Mouse (Mus musculus): ENCODE measurements around the gene H2afy2.
A peak's percentile ranks its signal among the peaks of the same experiment; 100 is the strongest.

The H2afy2 gene

GRCm38 (mm10) chr10:61720331-61720730 lies 63.6 kb downstream of the H2afy2 start:
- DNase-seq = no peak

GRCm38 (mm10) chr10:61717406-61718296 lies 66.3 kb downstream of the H2afy2 start:
- no peak for DNase-seq

- DNase-seq = peak in 1 of 2 experiments; percentile 28
Measured at GRCm38 (mm10) chr10:61715996-61716864, 67.7 kb downstream of the H2afy2 start.

- no peak for DNase-seq
Measured at GRCm38 (mm10) chr10:61715462-61715837, 68.5 kb downstream of the H2afy2 start.

GRCm38 (mm10) chr10:61714771-61715461 lies 69.0 kb downstream of the H2afy2 start, which contains the start of gene Aifm2:
Gene Aifm2 (plus strand): TSS chr10:61715263.
- DNase-seq = peak; percentile 77 to 83

GRCm38 (mm10) chr10:61714146-61714545 lies 69.8 kb downstream of the H2afy2 start:
- no peak for DNase-seq

DNA sequence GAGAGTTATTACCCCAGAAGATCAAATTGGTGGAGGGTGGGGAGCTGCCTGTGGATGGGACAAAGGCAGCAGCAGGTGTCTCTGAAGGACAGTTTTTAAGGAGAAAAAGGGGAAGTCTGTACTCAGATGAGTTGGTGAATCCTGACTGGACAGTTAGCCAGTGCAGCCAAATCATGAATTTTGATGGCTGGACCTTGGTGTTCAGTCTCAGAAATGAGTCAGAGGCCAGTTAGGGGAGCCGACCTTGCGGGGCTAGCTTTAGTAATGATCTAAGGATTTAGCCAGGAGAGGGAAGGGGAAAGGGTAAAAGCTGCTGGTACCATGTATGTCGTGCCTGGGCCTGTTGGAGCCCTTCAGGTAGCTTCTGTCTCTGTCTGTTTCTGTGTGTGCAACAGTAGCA lies 70.3 kb downstream of the H2afy2 start:
- no peak for DNase-seq

DNA sequence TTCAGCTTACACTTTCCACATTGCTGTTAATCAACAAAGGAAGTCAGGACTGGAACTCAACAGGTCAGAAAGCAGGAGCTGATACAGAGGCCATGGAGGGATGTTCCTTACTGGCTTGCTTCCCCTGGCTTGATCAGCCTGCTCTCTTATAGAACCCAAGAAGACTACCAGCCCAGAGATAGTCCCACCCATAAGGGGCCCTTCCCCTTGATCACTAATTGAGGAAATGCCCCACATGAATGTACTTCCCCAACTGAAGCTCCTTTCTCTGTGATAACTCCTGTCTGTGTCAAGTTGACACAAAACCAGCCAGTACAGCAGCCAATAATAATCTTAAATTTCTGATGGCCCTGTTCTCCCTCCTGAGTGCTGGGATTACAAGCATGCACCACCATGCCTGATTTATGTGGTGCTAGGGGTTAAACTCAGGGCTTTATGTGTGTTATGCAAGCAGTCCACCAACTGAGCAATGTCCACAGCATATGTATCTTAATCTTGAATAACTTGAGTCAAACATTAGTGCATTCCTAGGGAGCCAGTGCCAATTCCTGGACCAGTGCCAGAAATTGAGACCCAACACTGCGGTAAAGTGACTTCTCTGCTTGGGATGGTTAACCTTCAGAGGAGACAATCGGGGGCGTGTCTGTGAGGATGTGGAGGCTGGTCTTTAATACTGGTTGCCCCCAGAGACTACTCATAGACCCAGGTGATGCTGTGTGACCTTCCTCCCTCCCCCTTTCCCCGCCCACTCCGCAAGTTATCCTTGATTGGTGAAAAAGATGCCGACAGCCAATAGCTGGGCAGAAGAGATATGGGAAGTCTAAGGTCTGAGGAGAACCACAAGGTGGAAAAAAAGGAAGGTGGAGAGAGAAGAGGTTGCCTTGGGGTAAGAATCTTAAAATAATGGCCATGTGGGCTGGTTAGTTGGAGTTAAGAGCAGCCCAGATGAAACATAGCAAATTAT lies 77.3 kb downstream of the H2afy2 start:
- peak in 1 of 2 experiments; percentile 12 for DNase-seq

- DNase-seq = peak in 1 of 2 experiments; percentile 3
Measured at GRCm38 (mm10) chr10:61704663-61705062, 79.3 kb downstream of the H2afy2 start.

DNA sequence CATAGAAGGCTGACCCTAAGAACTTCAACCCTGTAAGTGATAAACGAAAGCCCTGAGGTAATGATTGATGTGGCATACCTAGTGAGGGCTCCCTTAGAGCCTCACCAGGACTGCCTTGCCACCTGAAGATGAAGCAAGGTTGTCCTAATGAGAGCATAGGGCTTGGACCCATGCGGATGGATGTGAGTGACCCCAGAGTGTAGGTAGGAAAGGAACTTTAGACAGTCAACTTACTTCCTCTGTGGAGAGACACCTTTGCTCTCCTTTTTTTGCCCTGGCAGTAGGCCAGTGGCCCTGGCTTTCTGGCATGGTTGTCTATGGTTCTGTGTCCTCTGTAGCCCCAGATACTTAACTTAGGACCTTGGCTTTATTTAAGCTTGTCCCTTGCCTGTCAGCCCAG lies 86.9 kb downstream of the H2afy2 start:
- no peak for DNase-seq

DNA sequence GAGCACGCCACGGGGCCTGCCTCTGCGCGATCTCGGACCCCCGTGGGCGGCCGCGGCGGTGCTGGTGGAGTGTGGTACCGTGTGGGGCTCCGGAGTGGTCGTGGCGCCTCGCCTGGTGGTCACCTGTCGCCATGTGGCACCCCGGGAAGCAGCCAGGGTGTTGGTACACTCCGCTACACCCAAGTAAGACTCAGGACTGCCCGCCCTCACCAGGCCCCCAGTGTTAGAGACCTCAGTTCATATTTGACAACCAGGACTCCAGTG lies 87.5 kb downstream of the H2afy2 start:
- no peak for DNase-seq

DNA sequence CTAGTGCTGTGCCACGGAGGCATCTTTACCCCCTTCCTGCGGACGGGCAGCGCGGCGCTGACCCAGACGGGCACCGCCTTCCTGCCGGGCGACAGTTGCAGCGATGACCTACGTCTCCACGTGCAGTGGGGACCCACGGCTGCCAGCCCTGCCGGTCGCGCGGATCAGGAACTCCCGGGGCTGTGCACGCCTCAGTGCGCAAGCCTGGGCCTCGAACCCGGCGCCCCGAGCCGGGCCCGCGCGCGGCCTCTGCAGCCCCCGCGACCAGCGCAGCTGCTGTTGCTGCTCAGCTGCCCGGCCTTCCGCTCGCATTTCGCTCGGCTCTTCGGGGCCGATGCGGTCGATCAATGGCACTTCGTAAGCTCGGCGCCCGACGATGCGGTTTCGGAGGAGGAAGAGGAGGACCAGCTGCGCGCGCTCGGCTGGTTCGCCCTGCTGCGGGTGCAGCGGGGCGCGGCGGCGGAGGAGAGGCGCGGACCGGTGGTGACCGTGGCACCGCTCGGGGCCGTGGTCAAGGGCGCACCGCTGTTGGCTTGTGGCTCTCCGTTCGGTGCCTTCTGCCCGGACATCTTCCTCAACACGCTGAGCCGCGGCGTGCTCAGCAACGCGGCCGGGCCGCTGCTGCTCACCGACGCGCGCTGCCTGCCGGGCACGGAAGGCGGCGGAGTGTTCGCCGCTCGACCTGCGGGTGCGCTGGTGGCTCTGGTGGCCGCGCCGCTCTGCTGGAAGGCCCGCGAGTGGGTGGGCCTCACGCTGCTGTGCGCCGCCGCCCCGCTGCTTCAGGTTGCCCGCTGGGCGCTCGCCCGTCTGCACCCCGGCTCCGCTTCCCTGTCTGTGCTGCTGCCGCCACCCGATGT lies 88.0 kb downstream of the H2afy2 start:
- DNase-seq = peak; percentile 24 to 32

GRCm38 (mm10) chr10:61694870-61695670 lies 88.9 kb downstream of the H2afy2 start, which contains the start of gene Tysnd1:
Gene Tysnd1 (plus strand): TSS chr10:61695514.
- peak; percentile 97 to 98 for DNase-seq

- no peak for DNase-seq
Measured at GRCm38 (mm10) chr10:61693563-61693962, 90.4 kb downstream of the H2afy2 start.

- peak in 1 of 2 experiments; percentile 11 for DNase-seq
Measured at GRCm38 (mm10) chr10:61689405-61689804, 94.5 kb downstream of the H2afy2 start.
